Mouse (Mus musculus) MEL (cell line): ENCODE data around the gene Rex1bd. TPM values are rescaled to one million over a fixed set of nuclear protein-coding genes. Genes with fewer than 3 reads are reported as not detected.
A peak's percentile ranks its signal among the peaks of the same experiment; 100 is the strongest.

Source experiments
- DNase-seq: peaks from one replicate; pipeline ENCODE4 v3.0.0; 2011; ENCODE audit warnings: low read depth, low spot score
- H3K27ac ChIP-seq: 2 replicates; pipeline ENCODE4 v1.5.1; 2012; ENCODE audit warnings: low read depth, mild to moderate bottlenecking, control low read depth, low read length, moderate library complexity; ENCODE audit not compliant: control insufficient read depth
- H3K27me3 ChIP-seq, 2 experiments: fragments of 150-350 bp in 1 of 2; sonication (generic) in 1 of 2; 2 replicates each; pipeline ENCODE4 v1.6.1; 2012; ENCODE audit warnings: low read length in 2 of 2, mild to moderate bottlenecking in 2 of 2, improper control_type of control experiment in 1 of 2, moderate library complexity in 1 of 2; ENCODE audit not compliant: insufficient read depth in 2 of 2, control insufficient read depth in 1 of 2
- H3K36me3 ChIP-seq, 2 experiments: 2 replicates each; pipeline ENCODE4 v1.6.1; 2012 to 2014; ENCODE audit warnings: low read length in 2 of 2, improper control_type of control experiment in 1 of 2, inconsistent platforms in 1 of 2, mild to moderate bottlenecking in 1 of 2; ENCODE audit not compliant: insufficient read depth in 2 of 2, control insufficient read depth in 1 of 2
- H3K4me1 ChIP-seq, 2 experiments: fragments of 150-350 bp in 1 of 2; sonication (generic) in 1 of 2; 2 replicates each; pipeline ENCODE4 v1.6.1; 2012; ENCODE audit warnings: low read length in 2 of 2, improper control_type of control experiment in 1 of 2, mild to moderate bottlenecking in 1 of 2; ENCODE audit not compliant: insufficient read depth in 2 of 2, control insufficient read depth in 1 of 2
- H3K4me3 ChIP-seq, 2 experiments: fragments of 150-350 bp in 1 of 2; sonication (generic) in 1 of 2; 2 replicates each; pipeline ENCODE4 v1.5.1; 2012; ENCODE audit warnings: low read depth in 2 of 2, low read length in 2 of 2, mild to moderate bottlenecking in 2 of 2, moderate library complexity in 2 of 2, control low read depth in 1 of 2, improper control_type of control experiment in 1 of 2; ENCODE audit not compliant: control insufficient read depth in 1 of 2, insufficient read depth in 1 of 2
- H3K79me2 ChIP-seq: 2 replicates; pipeline ENCODE4 v1.6.1; 2012; ENCODE audit warnings: mild to moderate bottlenecking, low read length, moderate library complexity; ENCODE audit not compliant: control insufficient read depth, poor library complexity, insufficient read depth
- H3K9ac ChIP-seq: 2 replicates; pipeline ENCODE4 v1.6.1; 2012; ENCODE audit warnings: low read depth, mild to moderate bottlenecking, control low read depth, low read length, moderate library complexity; ENCODE audit not compliant: control insufficient read depth, poor library complexity, severe bottlenecking
- H3K9me3 ChIP-seq: fragments of 150-350 bp; sonication (generic); replicated peaks from 2 replicates; pipeline ENCODE4 v1.6.1; 2012; ENCODE audit warnings: mild to moderate bottlenecking, low read length, improper control_type of control experiment, moderate library complexity; ENCODE audit not compliant: insufficient read depth
- BHLHE40 ChIP-seq: IDR thresholded peaks from 2 replicates; pipeline ENCODE4 v1.6.1; 2012; ENCODE audit warnings: low read depth, mild to moderate bottlenecking, inconsistent platforms, low read length, improper control_type of control experiment, borderline replicate concordance
- CHD1 ChIP-seq: IDR thresholded peaks from 2 replicates; pipeline ENCODE4 v1.6.1; 2012; ENCODE audit warnings: low read depth, mild to moderate bottlenecking, inconsistent platforms, low read length, improper control_type of control experiment
- CTCF ChIP-seq, 3 experiments: IDR thresholded peaks in 2 of 3; conservative IDR thresholded peaks in 1 of 3; 2 replicates each; pipeline ENCODE4 v1.5.1; 2011 to 2012; ENCODE audit warnings: low read length in 3 of 3, low read depth in 2 of 3, mild to moderate bottlenecking in 2 of 3, improper control_type of control experiment in 1 of 3, inconsistent platforms in 1 of 3, mixed read lengths in 1 of 3, moderate library complexity in 1 of 3; ENCODE audit not compliant: control insufficient read depth in 1 of 3, insufficient read depth in 1 of 3, poor library complexity in 1 of 3, severe bottlenecking in 1 of 3
- E2F4 ChIP-seq: IDR thresholded peaks from 2 replicates; pipeline ENCODE4 v1.6.1; 2011; ENCODE audit warnings: low read depth, low read length, improper control_type of control experiment, borderline replicate concordance
- ELF1 ChIP-seq: IDR thresholded peaks from 2 replicates; pipeline ENCODE4 v1.6.1; 2014; ENCODE audit warnings: low read depth, mild to moderate bottlenecking, inconsistent platforms, low read length, improper control_type of control experiment, moderate library complexity
- EP300 ChIP-seq, 2 experiments: IDR thresholded peaks; 2 replicates each; pipeline ENCODE4 v1.6.1; 2011; ENCODE audit warnings: improper control_type of control experiment in 2 of 2, low read length in 2 of 2, low read depth in 1 of 2, mild to moderate bottlenecking in 1 of 2
- ETS1 ChIP-seq: IDR thresholded peaks from 2 replicates; pipeline ENCODE4 v1.6.1; 2012; ENCODE audit warnings: low read depth, mild to moderate bottlenecking, inconsistent platforms, low read length, improper control_type of control experiment, moderate library complexity
- GABPA ChIP-seq: IDR thresholded peaks from 2 replicates; pipeline ENCODE4 v1.6.1; 2012; ENCODE audit warnings: low read depth, mild to moderate bottlenecking, inconsistent platforms, low read length, improper control_type of control experiment, moderate library complexity
- GATA1 ChIP-seq: IDR thresholded peaks from 2 replicates; pipeline ENCODE4 v1.6.1; 2011; ENCODE audit warnings: low read depth, low read length, improper control_type of control experiment
- HCFC1 ChIP-seq: IDR thresholded peaks from 2 replicates; pipeline ENCODE4 v1.6.1; 2012; ENCODE audit warnings: low read depth, mild to moderate bottlenecking, inconsistent platforms, low read length, improper control_type of control experiment, moderate library complexity
- JUND ChIP-seq: IDR thresholded peaks from 2 replicates; pipeline ENCODE4 v1.6.1; 2011; ENCODE audit warnings: low read depth, mild to moderate bottlenecking, improper control_type of control experiment, low read length
- KAT2A ChIP-seq: conservative IDR thresholded peaks from 2 replicates; pipeline ENCODE4 v1.6.1; 2012; ENCODE audit warnings: low read depth, low read length, improper control_type of control experiment, inconsistent platforms
- MAFK ChIP-seq: IDR thresholded peaks from 2 replicates; pipeline ENCODE4 v1.6.1; 2011; ENCODE audit warnings: low read depth, mild to moderate bottlenecking, low read length, improper control_type of control experiment, borderline replicate concordance
- MAX ChIP-seq: IDR thresholded peaks from 2 replicates; pipeline ENCODE4 v1.6.1; 2011; ENCODE audit warnings: low read length, improper control_type of control experiment
- MAZ ChIP-seq: IDR thresholded peaks from 2 replicates; pipeline ENCODE4 v1.6.1; 2012; ENCODE audit warnings: low read depth, mild to moderate bottlenecking, inconsistent platforms, low read length, improper control_type of control experiment
- MEF2A ChIP-seq: IDR thresholded peaks from 2 replicates; pipeline ENCODE4 v1.6.1; 2014; ENCODE audit warnings: low read depth, mild to moderate bottlenecking, inconsistent platforms, low read length, improper control_type of control experiment; ENCODE audit not compliant: poor library complexity, insufficient replicate concordance, severe bottlenecking; ENCODE audit errors: extremely low read depth
- MXI1 ChIP-seq: IDR thresholded peaks from 2 replicates; pipeline ENCODE4 v1.6.1; 2011; ENCODE audit warnings: mild to moderate bottlenecking, low read depth, low read length, improper control_type of control experiment
- MYB ChIP-seq: IDR thresholded peaks from 2 replicates; pipeline ENCODE4 v1.6.1; 2011; ENCODE audit warnings: mild to moderate bottlenecking, low read depth, low read length, improper control_type of control experiment
- MYC ChIP-seq: IDR thresholded peaks from 2 replicates; pipeline ENCODE4 v1.6.1; 2011; ENCODE audit warnings: low read depth, mild to moderate bottlenecking, low read length, improper control_type of control experiment, moderate library complexity
- NELFE ChIP-seq: IDR thresholded peaks from 2 replicates; pipeline ENCODE4 v1.6.1; 2011; ENCODE audit warnings: low read depth, low read length, improper control_type of control experiment
- NRF1 ChIP-seq: IDR thresholded peaks from 2 replicates; pipeline ENCODE4 v1.6.1; 2014; ENCODE audit warnings: low read depth, mild to moderate bottlenecking, inconsistent platforms, low read length, improper control_type of control experiment, moderate library complexity; ENCODE audit not compliant: poor library complexity, insufficient read depth, severe bottlenecking
- POLR2A ChIP-seq, 2 experiments: IDR thresholded peaks; 2 replicates each; pipeline ENCODE4 v1.6.1; 2011 to 2012; ENCODE audit warnings: low read length in 2 of 2, mild to moderate bottlenecking in 2 of 2, control low read depth in 1 of 2, improper control_type of control experiment in 1 of 2, low read depth in 1 of 2, moderate library complexity in 1 of 2; ENCODE audit not compliant: control insufficient read depth in 1 of 2, insufficient read depth in 1 of 2, poor library complexity in 1 of 2
- POLR2AphosphoS2 ChIP-seq: IDR thresholded peaks from 2 replicates; pipeline ENCODE4 v1.6.1; 2011; ENCODE audit warnings: low read length, improper control_type of control experiment
- POLR2AphosphoS5 ChIP-seq: IDR thresholded peaks from 2 replicates; pipeline ENCODE4 v1.6.1; 2012; ENCODE audit warnings: low read depth, borderline replicate concordance, mild to moderate bottlenecking, inconsistent platforms, low read length, moderate library complexity, mixed read lengths
- RAD21 ChIP-seq: IDR thresholded peaks from 2 replicates; pipeline ENCODE4 v1.6.1; 2011; ENCODE audit warnings: mild to moderate bottlenecking, low read depth, low read length, improper control_type of control experiment
- RCOR1 ChIP-seq: IDR thresholded peaks from 2 replicates; pipeline ENCODE4 v1.6.1; 2012; ENCODE audit warnings: low read depth, mild to moderate bottlenecking, inconsistent platforms, low read length, improper control_type of control experiment
- SIN3A ChIP-seq: IDR thresholded peaks from 2 replicates; pipeline ENCODE4 v1.6.1; 2012; ENCODE audit warnings: low read length, improper control_type of control experiment, inconsistent platforms
- SMC3 ChIP-seq: IDR thresholded peaks from 2 replicates; pipeline ENCODE4 v1.6.1; 2011; ENCODE audit warnings: low read depth, low read length, improper control_type of control experiment
- TBP ChIP-seq: IDR thresholded peaks from 2 replicates; pipeline ENCODE4 v1.8.0; 2011; ENCODE audit warnings: low read depth, low read length, improper control_type of control experiment
- TCF12 ChIP-seq: IDR thresholded peaks from 2 replicates; pipeline ENCODE4 v1.6.1; 2014; ENCODE audit warnings: low read depth, mild to moderate bottlenecking, inconsistent platforms, low read length, improper control_type of control experiment, moderate library complexity
- UBTF ChIP-seq: IDR thresholded peaks from 2 replicates; pipeline ENCODE4 v1.6.1; 2012; ENCODE audit warnings: low read depth, mild to moderate bottlenecking, inconsistent platforms, low read length, improper control_type of control experiment, moderate library complexity, borderline replicate concordance; ENCODE audit not compliant: insufficient read depth
- USF1 ChIP-seq: IDR thresholded peaks from 2 replicates; pipeline ENCODE4 v1.6.1; 2014; ENCODE audit warnings: low read depth, mild to moderate bottlenecking, inconsistent platforms, low read length, improper control_type of control experiment, moderate library complexity
- USF2 ChIP-seq, 2 experiments: IDR thresholded peaks; 2 replicates each; pipeline ENCODE4 v1.6.1; 2011 to 2012; ENCODE audit warnings: improper control_type of control experiment in 2 of 2, low read length in 2 of 2, borderline replicate concordance in 1 of 2, inconsistent platforms in 1 of 2, low read depth in 1 of 2, mild to moderate bottlenecking in 1 of 2; ENCODE audit not compliant: insufficient read depth in 1 of 2
- ZC3H11A ChIP-seq: IDR thresholded peaks from 2 replicates; pipeline ENCODE4 v1.6.1; 2012; ENCODE audit warnings: low read depth, mild to moderate bottlenecking, inconsistent platforms, low read length, improper control_type of control experiment
- ZKSCAN1 ChIP-seq: IDR thresholded peaks from 2 replicates; pipeline ENCODE4 v1.6.1; 2012; ENCODE audit warnings: low read depth, mild to moderate bottlenecking, inconsistent platforms, low read length, improper control_type of control experiment, moderate library complexity
- polyA plus RNA-seq, 2 experiments: library from polyadenylated mRNA; stranded (reverse) in 1 of 2; unstranded in 1 of 2; fragments of >175 nt in 1 of 2; fragments of >200 nt in 1 of 2; gene quantifications; 2 replicates each; pipeline versions ENCODE4 v1.2.1 to v1.2.4; 2012; ENCODE audit warnings: low replicate concordance in 2 of 2, low read depth in 1 of 2; ENCODE audit not compliant: insufficient read length in 2 of 2, insufficient read depth in 1 of 2, missing spikeins in 1 of 2
- total RNA-seq: library from RNA; depleted of rRNA; stranded (reverse); fragments of 300-350 nt; gene quantifications from 2 replicates; pipeline ENCODE4 v1.2.3, GENCODE M21; 2012

Rex1bd gene
- total and polyA plus RNA-seq, 3 experiments = 145 to 204 TPM; not detected in 1

- Histone ChIP-seq H3K27ac (peak overlapping the region; percentile 94), H3K36me3 (peaks cover 0 to 15% of the 10 kb centered on the region in 2 experiments; a peak in 2 of 4 replicates), H3K79me2 (peaks cover 18% of the 10 kb centered on the region), H3K27me3 (no peaks in the 10 kb centered on the region), H3K9me3 (no peaks in the 10 kb centered on the region), H3K4me3 (peak overlapping the region; percentile 68 to 84), H3K4me1 (peaks cover 0 to 16% of the 10 kb centered on the region in 2 experiments; a peak in 3 of 4 replicates), H3K9ac (peak overlapping the region; percentile 97)
- peak; percentile 99 for DNase-seq
- TF ChIP-seq POLR2AphosphoS2 (peak; percentile 87), USF2 (IDR thresholded peaks at IDR 0.05; ENCODE audit: borderline replicate concordance in 1 of 2, insufficient read depth in 1 of 2, low read depth in 1 of 2, low read length in 2 of 2) (no peak), NRF1 (peak; percentile 82), UBTF (no peak), MAX (peak; percentile 76), CTCF (IDR thresholded peaks at IDR 0.05 in 2 of 3, conservative IDR thresholded peaks at IDR 0.05 in 1 of 3; ENCODE audit: control insufficient read depth in 1 of 3, insufficient read depth in 1 of 3, low read depth in 2 of 3, low read length in 3 of 3, poor library complexity in 1 of 3, severe bottlenecking in 1 of 3) (peak in 2 of 3 experiments; percentile 45 to 54; a peak in 4 of 6 replicates), GATA1 (no peak), ZKSCAN1 (no peak), JUND (no peak), TCF12 (peak; percentile 78), MAZ (peak; percentile 98), USF1 (peak; percentile 38; the same call in 1 of the 2 replicates), ZC3H11A (no peak), POLR2A (IDR thresholded peaks at IDR 0.05; ENCODE audit: control insufficient read depth in 1 of 2, insufficient read depth in 1 of 2, low read depth in 1 of 2, low read length in 2 of 2, poor library complexity in 1 of 2) (peak; percentile 61 to 88; a peak in 3 of 4 replicates), ELF1 (peak; percentile 98), GABPA (no peak), NELFE (peak; percentile 91), E2F4 (peak; percentile 66), TBP (peak; percentile 76; the same call in 1 of the 2 replicates), MXI1 (peak; percentile 93), EP300 (IDR thresholded peaks at IDR 0.05; ENCODE audit: low read depth in 1 of 2, low read length in 2 of 2) (peak in 1 of 2 experiments; percentile 54; a peak in 1 of 4 replicates), RCOR1 (no peak), RAD21 (no peak), CHD1 (0 out of 2 replicates have a peak, but pooled peaks have one; percentile 30), MAFK (no peak), MYB (no peak), SMC3 (no peak), POLR2AphosphoS5 (no peak), MYC (peak; percentile 82), BHLHE40 (peak; percentile 77), ETS1 (peak; percentile 61), KAT2A (peak; percentile 72; the same call in 1 of the 2 replicates), MEF2A (no peak), SIN3A (peak; percentile 99), HCFC1 (peak; percentile 95)
Measured at GRCm38 (mm10) chr8:70522592-70523403, 16.2 kb upstream of the Rex1bd start.
